Comparison of ENCODE assay signal across 19 mouse cellular contexts in the genomic region with DNA sequence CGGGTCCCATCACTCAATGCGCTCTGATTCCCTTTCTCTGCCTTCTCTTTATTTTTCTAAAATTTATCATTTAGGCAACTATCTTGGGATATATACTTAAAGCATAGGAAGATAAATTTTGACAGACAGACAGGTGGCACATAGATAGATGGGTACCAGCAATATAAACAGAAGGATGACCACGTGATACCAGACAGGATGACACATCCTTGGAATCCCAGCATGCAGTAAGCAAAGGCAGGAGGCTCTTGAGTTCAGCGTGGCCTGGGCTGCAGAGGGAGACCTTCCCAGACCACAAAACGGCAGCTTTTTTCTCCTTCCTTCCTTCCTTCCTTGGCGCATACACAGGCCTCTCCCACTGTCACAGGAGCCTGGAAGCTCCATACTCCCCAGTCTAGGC. TPM values are rescaled to one million over a fixed set of nuclear protein-coding genes. Genes with fewer than 3 reads are reported as not detected.
"Had no signal": no experiment of that assay in that cellular context is flagged by ENCODE, and none has a peak within 500 bp of the region (broad histone marks: within the 10 kb centered on the region; RNA-seq: fewer than 3 reads in every experiment).

No protein-coding gene starts in this region.

- H3K9ac ChIP-seq: liver, embryonic 14.5 days; lung, embryonic 15.5 days; midbrain, embryonic 13.5 days; midbrain, embryonic 15.5 days; neural tube, embryonic 13.5 days; neural tube, embryonic 15.5 days; stomach, embryonic 15.5 days had no signal

- H3K27ac ChIP-seq: liver, embryonic 14.5 days; lung, embryonic 15.5 days; macrophage; midbrain, embryonic 13.5 days; midbrain, embryonic 15.5 days; neural tube, embryonic 13.5 days; neural tube, embryonic 15.5 days; stomach, embryonic 15.5 days; stomach, postnatal 0 days had no signal

- H3K4me2 ChIP-seq: lung, embryonic 15.5 days; midbrain, embryonic 11.5 days; midbrain, embryonic 13.5 days; midbrain, embryonic 15.5 days; neural tube, embryonic 13.5 days; neural tube, embryonic 15.5 days; stomach, embryonic 15.5 days had no signal

- DNase-seq: right cerebral cortex, postnatal 25 days had no signal

- ATAC-seq: lung, postnatal 0 days; midbrain, embryonic 13.5 days; midbrain, embryonic 15.5 days had no signal

- H3K4me3 ChIP-seq: lung, embryonic 15.5 days; megakaryocyte, embryonic 14.5 days; midbrain, embryonic 13.5 days; midbrain, embryonic 15.5 days; neural tube, embryonic 13.5 days; neural tube, embryonic 15.5 days; stomach, embryonic 15.5 days had no signal

- H3K36me3 ChIP-seq: midbrain, embryonic 15.5 days; neural tube, embryonic 15.5 days; stomach, embryonic 15.5 days had no signal

- H3K9me3 ChIP-seq: lung, embryonic 15.5 days; midbrain, embryonic 13.5 days; midbrain, embryonic 15.5 days; neural tube, embryonic 13.5 days; neural tube, embryonic 15.5 days; stomach, embryonic 15.5 days had no signal

RNA-seq across cellular contexts. Expression of gene Rnf222, which starts 9.5 kb away (rescaled TPM):
- total RNA-seq: megakaryocyte progenitor cell, adult 5-6 weeks; monocyte, adult 5-6 weeks had no signal
- polyA plus RNA-seq: macrophage; midbrain, embryonic 15.5 days; midbrain, postnatal 0 days; neural tube, embryonic 13.5 days; neural tube, embryonic 15.5 days; urinary bladder, adult 2 months had no signal

RNA-seq across cellular contexts. Expression of gene Odf4, which starts 29.0 kb away (rescaled TPM):
- total RNA-seq: megakaryocyte progenitor cell, adult 5-6 weeks; monocyte, adult 5-6 weeks had no signal
- polyA plus RNA-seq: liver, embryonic 14.5 days; lung, embryonic 15.5 days; lung, postnatal 0 days; macrophage; midbrain, embryonic 11.5 days; neural tube, embryonic 11.5 days; spleen, adult 2 months; stomach, embryonic 15.5 days; stomach, postnatal 0 days; urinary bladder, adult 2 months had no signal

RNA-seq across cellular contexts. Expression of gene Arhgef15, which starts 59.4 kb away (rescaled TPM):
- total RNA-seq: monocyte, adult 5-6 weeks had no signal
- polyA plus RNA-seq: macrophage had no signal
